In the genomic region with DNA sequence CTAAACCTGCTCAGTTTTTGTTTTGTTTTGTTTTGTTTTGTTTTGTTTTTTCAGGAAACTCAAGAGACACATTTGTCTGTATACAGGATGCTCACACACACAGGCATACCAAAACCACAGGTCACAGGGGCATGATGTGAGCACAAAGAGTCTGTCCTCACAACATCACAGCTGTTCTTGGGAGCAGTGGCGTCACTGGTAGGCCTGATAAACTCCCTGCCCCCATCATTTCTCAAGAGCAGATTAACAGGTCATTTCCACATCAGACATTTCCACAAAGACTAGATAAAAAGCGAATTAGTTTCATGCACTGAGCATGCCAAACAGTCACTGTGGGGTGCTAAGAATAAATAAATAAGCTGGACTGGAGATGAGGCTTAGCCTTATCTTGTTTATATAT, we compare ENCODE assay signal across 12 mouse cellular contexts.
A peak's percentile ranks its signal among the peaks of the same experiment; 100 is the strongest.
DNase-seq lines count a peak whose midpoint lies in the region; ATAC-seq and TF ChIP-seq lines count a peak whose summit lies in the region.
"Had no signal": no experiment of that assay in that cellular context is flagged by ENCODE, and none has a peak within 500 bp of the region (broad histone marks: within the 10 kb centered on the region; RNA-seq: fewer than 3 reads in every experiment).

No protein-coding gene starts in this region.

- 42% methylated on average over 2 of the region's 2 CpGs for WGBS in midbrain, embryonic 14.5 days

- H3K4me3 ChIP-seq in gastrocnemius, adult 2 months, result no peak overlapping the region
- peak overlapping the region; percentile 67 for H3K4me3 ChIP-seq in megakaryocyte, embryonic 14.5 days (replicated peaks)
- no peak overlapping the region for H3K4me3 ChIP-seq in midbrain, embryonic 14.5 days (replicated peaks; ENCODE audit: low read depth, low read length)
- H3K4me3 ChIP-seq: forebrain, embryonic 13.5 days; kidney, embryonic 15.5 days had no signal

- H3K36me3 ChIP-seq in megakaryocyte, embryonic 14.5 days (replicated peaks; ENCODE audit: low read length), result peaks cover 28% of the 10 kb centered on the region
- H3K36me3 ChIP-seq in midbrain, embryonic 14.5 days (ENCODE audit: control insufficient read depth, insufficient read depth, low read length), result 0 out of 2 replicates have a peak, but pooled peaks cover under 1% of the 10 kb centered on the region
- H3K36me3 ChIP-seq: kidney, embryonic 15.5 days had no signal

- H3K27me3 ChIP-seq in megakaryocyte, embryonic 14.5 days (replicated peaks), result no peaks in the 10 kb centered on the region
- H3K27me3 ChIP-seq in midbrain, embryonic 14.5 days (ENCODE audit: control insufficient read depth, insufficient read depth, low read length), result no peaks in the 10 kb centered on the region
- H3K27me3 ChIP-seq: forebrain, embryonic 13.5 days; kidney, embryonic 15.5 days had no signal

- H3K4me2 ChIP-seq in midbrain, embryonic 14.5 days (ENCODE audit: low read length), result no peak overlapping the region
- H3K4me2 ChIP-seq: forebrain, embryonic 13.5 days; kidney, embryonic 15.5 days had no signal

- ATAC-seq in midbrain, embryonic 14.5 days (ENCODE audit: low FRiP score, low TSS enrichment), result no peak
- ATAC-seq: forebrain, embryonic 13.5 days had no signal

- H3K27ac ChIP-seq in gastrocnemius, adult 2 months, result peak overlapping the region; percentile 46
- H3K27ac ChIP-seq in midbrain, embryonic 14.5 days (replicated peaks; ENCODE audit: low read depth, low read length), result no peak overlapping the region
- H3K27ac ChIP-seq: forebrain, embryonic 13.5 days; kidney, embryonic 15.5 days had no signal

- intact Hi-C loops in gastrocnemius, adult 2 months (cut with DNase I), result no loop called here

- peaks cover 96% of the 10 kb centered on the region for H3K4me1 ChIP-seq in megakaryocyte, embryonic 14.5 days
- no peaks in the 10 kb centered on the region for H3K4me1 ChIP-seq in midbrain, embryonic 14.5 days (ENCODE audit: control insufficient read depth, insufficient read depth, low read length)

- H3K9ac ChIP-seq in midbrain, embryonic 14.5 days (replicated peaks; ENCODE audit: low read length), result no peak overlapping the region
- H3K9ac ChIP-seq: forebrain, embryonic 13.5 days; kidney, embryonic 15.5 days had no signal

- 0 out of 2 replicates have a peak, but pooled peaks cover under 1% of the 10 kb centered on the region for H3K9me3 ChIP-seq in megakaryocyte, embryonic 14.5 days
- H3K9me3 ChIP-seq in midbrain, embryonic 14.5 days (ENCODE audit: control insufficient read depth, low read length), result no peaks in the 10 kb centered on the region
- H3K9me3 ChIP-seq: forebrain, embryonic 13.5 days; kidney, embryonic 15.5 days had no signal

- no peak for DNase-seq in gastrocnemius, adult 2 months
- DNase-seq in gastrocnemius, postnatal 4 days (ENCODE audit: low spot score in 2 of 2), result no peak
- peak; percentile 61 for DNase-seq in CD4-positive helper T cell, adult 2 months (ENCODE audit: low read depth, low spot score)
- DNase-seq in fat pad, adult 2 months (ENCODE audit: extremely low read depth, low read depth, low spot score), result peak; percentile 28
- DNase-seq in midbrain, embryonic 14.5 days, result no peak
- DNase-seq in cerebellum, postnatal 4 days (ENCODE audit: low spot score in 2 of 2), result no peak
- no peak for DNase-seq in heart, adult 18-20 months
- DNase-seq: embryo, embryonic 11 days; right cerebral cortex, postnatal 4 days had no signal

- no peak for TF ChIP-seq CTCF in gastrocnemius, adult 2 months (IDR thresholded peaks at IDR 0.05)

Comparison
In these comparisons a context has a peak if more than half of its experiments do, and no peak if none do; other contexts are left out.
1. DNase-seq: peak in CD4-positive helper T cell, adult 2 months (single experiment) and fat pad, adult 2 months (single experiment); none in gastrocnemius, adult 2 months (single experiment), gastrocnemius, postnatal 4 days (0 of 2), midbrain, embryonic 14.5 days (single experiment), cerebellum, postnatal 4 days (0 of 2) and heart, adult 18-20 months (0 of 2).